Mouse (Mus musculus) cerebellum, postnatal 14 days (tissue): ENCODE data around the gene Gabpa.

Source experiments
- DNase-seq, 2 experiments: peaks; one replicate each; pipeline ENCODE4 v3.0.0; 2021; ENCODE audit warnings: mixed read lengths in 2 of 2

The Gabpa gene

DNA sequence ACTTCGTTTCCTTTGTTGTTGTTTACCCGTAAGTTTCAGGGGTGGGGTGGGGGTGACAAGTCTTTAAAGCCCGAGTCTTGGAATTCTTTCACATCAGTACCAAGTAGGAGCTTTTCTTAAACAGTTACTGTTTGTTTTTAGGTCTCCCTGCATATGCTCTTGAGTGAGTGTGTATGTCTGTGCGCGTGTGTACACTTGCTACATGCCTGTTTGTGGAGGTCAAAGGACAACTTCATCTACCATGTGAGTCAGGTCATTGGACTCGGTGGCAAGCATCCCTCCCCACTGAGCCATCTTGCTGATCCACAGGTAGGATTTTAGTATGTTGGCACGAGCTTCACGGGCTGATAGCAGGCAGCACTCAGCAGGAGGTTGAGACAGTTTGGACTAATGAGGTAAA lies 39.1 kb downstream of the Gabpa start:
- no peak for DNase-seq

DNA sequence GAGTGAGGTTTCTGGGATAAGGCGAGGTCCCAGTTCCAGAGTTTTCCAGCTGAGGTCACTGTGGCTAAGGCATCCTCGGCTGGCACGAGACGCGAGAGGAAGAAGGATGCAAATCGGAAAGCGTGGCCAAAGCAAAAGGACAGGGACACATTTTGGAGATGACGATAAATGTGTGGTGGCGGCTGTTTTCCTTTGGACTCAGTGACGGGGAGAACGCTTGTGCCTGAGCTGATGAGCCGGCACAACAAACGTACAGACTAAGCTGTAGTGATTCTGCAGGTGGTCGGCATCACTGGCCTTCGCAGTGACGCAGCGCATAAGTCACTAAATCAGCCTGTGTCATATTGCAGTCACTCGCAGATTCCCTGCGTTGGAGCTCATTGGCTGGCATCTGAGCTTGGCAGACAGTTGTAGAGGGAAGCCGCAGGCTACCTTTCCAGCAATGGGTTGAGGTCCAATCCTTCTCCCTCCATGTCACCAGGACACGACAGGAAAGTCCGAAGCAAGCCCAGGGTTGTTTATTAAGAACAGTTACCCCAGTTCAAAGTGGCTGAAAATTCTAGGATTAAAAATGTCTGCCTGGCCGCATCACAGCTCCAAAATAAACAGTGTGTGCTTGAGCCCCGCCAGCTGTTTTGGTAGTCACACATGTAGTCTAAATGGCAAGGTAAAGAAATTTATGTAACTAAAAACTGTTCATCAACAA lies 40.4 kb downstream of the Gabpa start:
- DNase-seq = peak; percentile 39 to 41

GRCm38 (mm10) chr16:84875718-84876035 lies 41.0 kb downstream of the Gabpa start:
- DNase-seq = no peak

DNA sequence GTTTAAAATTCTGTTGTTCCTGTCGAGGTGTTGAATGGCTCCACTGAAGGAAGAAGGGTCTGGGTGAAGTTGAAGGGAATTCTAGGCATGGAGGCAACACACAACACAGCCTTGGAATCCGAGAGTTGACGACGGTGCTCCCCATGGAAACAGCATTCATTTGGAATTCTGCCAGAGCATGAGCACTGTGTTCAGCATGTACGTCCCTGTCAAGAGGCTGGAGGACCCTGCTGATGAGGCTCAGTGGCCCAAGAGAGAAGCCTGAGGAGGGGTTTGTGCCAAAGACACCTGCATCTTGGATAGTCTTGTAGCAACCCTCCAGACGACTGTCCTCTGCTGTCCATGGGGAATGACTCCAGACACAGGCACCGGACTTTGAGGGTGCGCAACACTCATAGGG lies 41.4 kb downstream of the Gabpa start:
- peak; percentile 12 to 17 for DNase-seq

GRCm38 (mm10) chr16:84879146-84879545 lies 44.4 kb downstream of the Gabpa start:
- DNase-seq = peak; percentile 92 to 93

DNA sequence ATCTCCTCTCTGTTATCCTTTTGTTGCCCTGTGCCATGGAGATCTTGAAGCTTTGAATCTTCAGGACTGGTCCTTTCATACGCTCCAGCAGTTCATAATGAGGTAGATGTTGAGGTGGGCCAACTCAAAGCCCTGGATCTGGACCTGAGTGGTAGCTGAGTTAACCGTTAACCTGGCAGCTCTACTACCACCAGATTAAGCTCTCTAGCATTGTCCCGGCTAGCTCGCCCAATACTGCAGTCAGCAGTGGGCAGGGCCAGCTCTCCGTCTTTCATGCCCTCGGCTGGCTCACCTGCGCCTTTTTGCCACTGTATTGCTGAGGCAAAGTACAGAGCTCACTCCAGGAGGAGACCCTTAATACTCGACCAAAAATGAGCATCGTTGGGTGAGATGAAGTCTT lies 46.4 kb downstream of the Gabpa start:
- no peak for DNase-seq

DNA sequence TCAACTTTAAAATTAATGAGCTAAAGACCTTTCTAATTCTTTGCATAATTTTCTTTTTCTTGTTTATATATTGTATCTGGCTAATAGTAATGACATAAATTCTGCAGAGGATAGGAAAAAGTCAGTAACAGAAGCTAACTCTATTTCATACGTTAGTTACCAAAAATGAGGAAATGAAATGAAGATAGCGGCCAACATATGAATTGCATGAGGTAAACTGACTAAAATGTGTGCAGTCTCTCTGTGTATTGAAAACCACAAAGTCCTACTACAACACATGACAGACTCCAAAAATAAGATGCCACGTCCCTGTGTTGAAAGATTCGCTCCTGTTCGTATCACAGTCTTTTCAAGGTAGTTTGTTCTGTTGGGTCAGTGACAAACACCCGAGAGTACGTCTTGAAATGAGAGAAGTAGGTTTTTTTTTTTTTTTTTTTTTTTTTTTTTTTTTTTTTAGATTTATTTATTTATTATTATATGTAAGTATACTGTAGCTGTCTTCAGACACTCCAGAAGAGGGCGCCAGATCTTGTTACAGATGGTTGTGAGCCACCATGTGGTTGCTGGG lies 47.1 kb downstream of the Gabpa start:
- DNase-seq = no peak

DNA sequence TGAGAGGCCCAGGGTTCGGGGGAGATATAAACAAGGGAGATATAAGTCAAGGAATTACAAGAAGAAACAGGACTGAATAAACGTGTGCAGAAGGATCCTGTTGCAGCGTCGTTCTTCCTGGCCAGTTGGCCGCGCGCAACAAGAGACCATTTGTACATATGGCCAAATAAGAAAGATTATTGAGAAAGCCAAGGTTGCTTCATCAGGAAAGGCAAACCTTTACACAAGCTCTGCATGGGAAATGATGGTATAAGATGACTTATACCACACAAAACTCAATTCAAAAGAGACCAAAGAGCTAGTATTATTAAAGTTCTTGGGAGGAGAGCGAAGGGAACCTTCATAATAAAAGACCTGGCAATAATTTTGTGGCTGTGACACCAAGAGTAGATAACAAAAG lies 49.8 kb downstream of the Gabpa start:
- DNase-seq = no peak

GRCm38 (mm10) chr16:84902995-84903394 lies 68.3 kb downstream of the Gabpa start:
- no peak for DNase-seq

GRCm38 (mm10) chr16:84911477-84912165 lies 76.9 kb downstream of the Gabpa start:
- no peak for DNase-seq
